Mouse (Mus musculus) intestine, embryonic 14.5 days (tissue): ENCODE results near the gene Cryab. TPM values are rescaled to one million over a fixed set of nuclear protein-coding genes. Genes with fewer than 3 reads are reported as not detected.

Source experiments
- ATAC-seq: fragments of 200-750 bp; cut with Nextera tagmentation; replicated peaks from 2 replicates; pipeline ENCODE4 v1.8.0; 2017; ENCODE audit warnings: low read depth, moderate number of reproducible peaks, moderate TSS enrichment, moderate library complexity; ENCODE audit not compliant: low FRiP score, low TSS enrichment
- DNase-seq: peaks from one replicate; pipeline ENCODE4 v3.0.0-alpha.2; 2018; ENCODE audit warnings: low spot score
- H3K27ac ChIP-seq: fragments of 300-500 bp; sonication (generic); 2 replicates; pipeline ENCODE4 v1.5.1; 2014; ENCODE audit warnings: low read depth, mild to moderate bottlenecking, control low read depth
- H3K27me3 ChIP-seq: fragments of 300-500 bp; sonication (generic); replicated peaks from 2 replicates; pipeline ENCODE4 v1.6.1; 2014; ENCODE audit warnings: low read length, control low read depth; ENCODE audit not compliant: control insufficient read depth, insufficient read depth
- H3K36me3 ChIP-seq: fragments of 300-500 bp; sonication (generic); 2 replicates; pipeline ENCODE4 v1.6.1; 2014; ENCODE audit warnings: low read length, control low read depth; ENCODE audit not compliant: control insufficient read depth, insufficient read depth
- H3K4me1 ChIP-seq: fragments of 300-500 bp; sonication (generic); replicated peaks from 2 replicates; pipeline ENCODE4 v1.6.1; 2014; ENCODE audit warnings: low read length, control low read depth, mixed read lengths; ENCODE audit not compliant: control insufficient read depth, insufficient read depth
- H3K4me2 ChIP-seq: fragments of 300-500 bp; sonication (generic); 2 replicates; pipeline ENCODE4 v1.6.1; 2014; ENCODE audit warnings: low read length
- H3K4me3 ChIP-seq: fragments of 300-500 bp; sonication (generic); 2 replicates; pipeline ENCODE4 v1.5.1; 2014; ENCODE audit warnings: low read depth, low read length, control low read depth, mixed read lengths
- H3K9ac ChIP-seq: fragments of 300-500 bp; sonication (generic); 2 replicates; pipeline ENCODE4 v1.6.1; 2014; ENCODE audit warnings: mild to moderate bottlenecking, low read length
- H3K9me3 ChIP-seq: fragments of 300-500 bp; sonication (generic); 2 replicates; pipeline ENCODE4 v1.6.1; 2016; ENCODE audit warnings: low read length, control low read depth; ENCODE audit not compliant: control insufficient read depth
- WGBS: fragments of 180-500 bp; shearing (Covaris S2); extraction: QIAGEN DNeasy Blood & Tissue Kit; methylation state at CpG from one replicate; pipeline ENCODE4 v1.1.7; 2014; 5-methylcytosine and 5-hydroxymethylcytosine counted together
- polyA plus RNA-seq: library from polyadenylated mRNA; unstranded; fragments of >200 nt; fragmentation: Nextera tagmentation; extraction: Ambion mirVana; gene quantifications from 2 replicates; pipeline ENCODE4 v1.2.1, GENCODE M21; 2014

Cryab gene
- polyA plus RNA-seq, 1 experiment from 2014 or later = 44.4 TPM

DNA sequence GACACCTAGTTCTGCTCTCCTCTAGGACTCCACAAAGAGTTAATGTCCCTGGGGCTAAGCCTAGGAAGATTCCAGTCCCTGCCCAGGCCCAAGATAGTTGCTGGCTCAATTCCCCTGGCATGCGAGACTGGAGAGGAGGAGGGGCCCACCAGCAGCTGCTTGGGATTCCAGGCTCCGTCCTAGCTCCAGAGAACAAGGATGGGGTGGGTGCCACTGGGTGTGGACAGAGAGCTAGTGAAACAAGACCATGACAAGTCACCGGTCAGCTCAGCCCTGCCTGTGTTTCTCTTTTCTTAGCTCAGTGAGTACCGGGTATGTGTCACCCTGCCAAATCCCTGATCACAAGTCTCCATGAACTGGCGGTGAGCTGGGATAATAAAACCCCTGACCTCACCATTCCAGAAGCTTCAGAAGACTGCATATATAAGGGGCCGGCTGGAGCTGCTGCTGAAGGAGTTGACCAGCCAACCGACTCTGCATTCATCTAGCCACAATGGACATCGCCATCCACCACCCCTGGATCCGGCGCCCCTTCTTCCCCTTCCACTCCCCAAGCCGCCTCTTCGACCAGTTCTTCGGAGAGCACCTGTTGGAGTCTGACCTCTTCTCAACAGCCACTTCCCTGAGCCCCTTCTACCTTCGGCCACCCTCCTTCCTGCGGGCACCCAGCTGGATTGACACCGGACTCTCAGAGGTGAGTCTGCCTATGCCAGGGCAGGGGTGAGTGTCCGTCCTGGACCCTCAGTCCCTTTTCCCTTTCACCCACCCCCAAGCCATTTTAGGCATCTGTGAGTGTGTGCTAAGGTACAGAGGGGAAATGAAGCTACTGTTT lies 1.9 kb downstream of the Cryab start:
- H3K27me3 ChIP-seq = no peaks in the 10 kb centered on the region
- H3K36me3 ChIP-seq = no peaks in the 10 kb centered on the region
- peak overlapping the region; percentile 8; the same call in 1 of the 2 replicates for H3K4me3 ChIP-seq
- WGBS = 64% methylated on average over 17 of the region's 17 CpGs
- peak overlapping the region; percentile 29; the same call in 1 of the 2 replicates for H3K27ac ChIP-seq
- peak overlapping the region; percentile 24; the same call in 1 of the 2 replicates for H3K4me2 ChIP-seq
- DNase-seq (no peak), ATAC-seq (no peak)
- no peaks in the 10 kb centered on the region; the same call in 1 of the 2 replicates for H3K4me1 ChIP-seq
- H3K9ac ChIP-seq = no peak overlapping the region
- no peaks in the 10 kb centered on the region for H3K9me3 ChIP-seq

DNA sequence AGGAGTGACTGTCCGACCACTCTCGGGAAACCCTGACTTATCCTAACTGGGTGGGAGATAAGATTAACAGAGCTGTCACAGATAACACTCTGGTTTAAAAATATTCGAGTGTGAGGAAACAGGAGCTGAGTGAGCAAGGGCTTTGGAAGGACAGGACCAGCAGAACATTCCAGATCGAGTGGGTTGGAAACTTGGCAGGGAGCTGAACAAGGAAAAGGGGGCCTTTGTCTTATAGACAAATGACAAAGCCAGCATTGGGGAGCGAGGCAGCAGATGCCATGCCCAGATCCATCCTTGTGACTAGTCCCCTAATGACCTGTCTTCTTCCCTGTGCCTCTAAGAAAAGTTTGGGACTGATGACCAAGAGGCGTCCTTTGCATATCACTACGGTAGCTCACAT lies 2.8 kb downstream of the Cryab start:
- H3K4me2 ChIP-seq = peak overlapping the region; percentile 18

DNA sequence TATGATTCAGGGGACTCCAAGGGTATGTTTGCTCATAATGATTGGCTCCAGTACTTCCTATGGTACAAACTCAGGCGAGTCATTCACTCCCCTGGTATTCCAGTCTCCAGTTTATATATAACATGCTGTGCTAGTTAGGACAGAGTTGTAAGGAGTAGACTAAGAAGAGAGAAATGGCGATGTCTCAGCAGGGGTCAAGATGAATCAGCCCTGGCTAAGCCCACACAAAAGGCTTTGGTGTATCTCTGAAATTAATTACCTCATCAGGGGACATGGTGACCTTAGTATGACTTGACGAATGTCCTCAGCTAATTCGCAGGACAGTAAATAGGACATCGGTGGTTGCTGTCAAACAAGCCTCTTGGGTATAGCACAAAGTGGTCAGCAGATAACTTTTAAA lies 5.6 kb downstream of the Cryab start:
- Histone ChIP-seq H3K27me3 (no peaks in the 10 kb centered on the region), H3K4me3 (no peak overlapping the region), H3K27ac (no peak overlapping the region), H3K9ac (no peak overlapping the region), H3K4me1 (no peaks in the 10 kb centered on the region; the same call in 1 of the 2 replicates), H3K36me3 (no peaks in the 10 kb centered on the region), H3K9me3 (no peaks in the 10 kb centered on the region), H3K4me2 (no peak overlapping the region)
- no peak for DNase-seq
- WGBS = 67% methylated on average over 5 of the region's 5 CpGs
- ATAC-seq = no peak

More for the DNA sequence above, 2.8 kb downstream of the Cryab start:
- Histone ChIP-seq H3K9me3 (no peaks in the 10 kb centered on the region), H3K27ac (no peak overlapping the region), H3K36me3 (no peaks in the 10 kb centered on the region), H3K4me3 (no peak overlapping the region), H3K27me3 (no peaks in the 10 kb centered on the region), H3K4me1 (no peaks in the 10 kb centered on the region; the same call in 1 of the 2 replicates), H3K9ac (no peak overlapping the region)
- ATAC-seq (no peak), DNase-seq (no peak)
- WGBS = 44% methylated on average over 7 of the region's 7 CpGs

DNA sequence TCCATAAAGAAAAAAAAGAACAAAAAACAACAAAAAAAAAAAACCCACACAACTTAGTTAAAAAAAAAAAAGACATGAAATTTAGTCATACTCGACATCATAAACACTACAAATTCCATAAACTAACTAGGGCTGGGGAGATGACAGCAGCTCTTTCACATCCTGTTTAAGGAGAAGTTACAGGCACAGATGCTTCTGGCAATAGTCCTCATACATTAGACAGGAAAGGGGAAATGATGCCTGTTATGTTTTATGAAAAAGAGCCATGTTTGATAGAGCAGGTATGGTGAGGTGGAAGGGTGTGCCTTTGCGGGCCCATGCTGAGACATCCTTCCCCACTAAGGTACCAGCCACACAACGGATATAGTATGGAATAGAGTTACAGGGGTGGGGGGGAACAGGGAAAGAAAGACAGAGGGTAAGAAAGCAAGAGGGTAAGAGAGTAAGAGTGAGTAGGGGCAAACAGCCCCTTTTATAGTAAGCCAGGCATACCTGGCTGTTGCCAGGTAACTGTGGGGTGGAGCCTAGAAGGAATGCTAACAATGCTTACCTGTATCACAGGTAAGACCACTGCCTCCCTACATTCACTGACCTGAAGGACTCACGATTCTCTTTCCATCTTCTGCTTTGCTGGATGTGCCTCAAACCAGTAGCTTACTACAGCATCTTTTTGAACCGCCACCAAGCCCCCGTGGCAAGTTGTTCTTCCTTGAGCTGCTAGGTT lies 10.6 kb downstream of the Cryab start:
- Histone ChIP-seq H3K4me3 (no peak overlapping the region), H3K9me3 (no peaks in the 10 kb centered on the region), H3K27ac (no peak overlapping the region), H3K4me1 (no peaks in the 10 kb centered on the region), H3K27me3 (no peaks in the 10 kb centered on the region), H3K9ac (no peak overlapping the region), H3K4me2 (no peak overlapping the region), H3K36me3 (0 out of 2 replicates have a peak, but pooled peaks cover 7% of the 10 kb centered on the region)
- ATAC-seq = no peak
- WGBS = 49% methylated on average over 6 of the region's 6 CpGs
- no peak for DNase-seq

DNA sequence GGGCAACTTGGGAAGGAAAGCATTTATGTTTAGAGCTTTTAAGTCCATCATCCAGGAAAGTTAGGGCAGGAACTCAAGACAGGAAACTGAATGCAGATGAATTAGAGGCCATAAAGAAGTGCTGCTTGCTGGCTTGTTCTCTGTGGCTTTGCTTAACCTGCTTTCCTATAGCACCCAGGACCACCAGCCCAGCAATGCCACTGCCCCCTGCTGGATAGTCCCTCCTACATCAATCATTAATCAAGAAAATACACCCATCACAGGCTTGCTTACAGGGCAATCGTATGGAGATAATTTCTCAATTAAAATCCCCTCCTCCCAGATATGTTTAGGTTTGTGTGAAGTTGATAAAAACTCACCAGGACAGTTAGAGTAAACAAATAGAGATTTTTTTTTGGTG lies 12.2 kb downstream of the Cryab start:
- H3K4me3 ChIP-seq = no peak overlapping the region
- ATAC-seq (no peak), DNase-seq (no peak)
- H3K27ac ChIP-seq = no peak overlapping the region
- H3K27me3 ChIP-seq = no peaks in the 10 kb centered on the region
- peaks cover 5% of the 10 kb centered on the region; the same call in 1 of the 2 replicates for H3K4me1 ChIP-seq
- WGBS = 59% methylated on average over 1 of the region's 1 CpGs
- 0 out of 2 replicates have a peak, but pooled peaks cover 7% of the 10 kb centered on the region for H3K36me3 ChIP-seq
- no peak overlapping the region for H3K4me2 ChIP-seq
- H3K9ac ChIP-seq = no peak overlapping the region
- no peaks in the 10 kb centered on the region for H3K9me3 ChIP-seq

DNA sequence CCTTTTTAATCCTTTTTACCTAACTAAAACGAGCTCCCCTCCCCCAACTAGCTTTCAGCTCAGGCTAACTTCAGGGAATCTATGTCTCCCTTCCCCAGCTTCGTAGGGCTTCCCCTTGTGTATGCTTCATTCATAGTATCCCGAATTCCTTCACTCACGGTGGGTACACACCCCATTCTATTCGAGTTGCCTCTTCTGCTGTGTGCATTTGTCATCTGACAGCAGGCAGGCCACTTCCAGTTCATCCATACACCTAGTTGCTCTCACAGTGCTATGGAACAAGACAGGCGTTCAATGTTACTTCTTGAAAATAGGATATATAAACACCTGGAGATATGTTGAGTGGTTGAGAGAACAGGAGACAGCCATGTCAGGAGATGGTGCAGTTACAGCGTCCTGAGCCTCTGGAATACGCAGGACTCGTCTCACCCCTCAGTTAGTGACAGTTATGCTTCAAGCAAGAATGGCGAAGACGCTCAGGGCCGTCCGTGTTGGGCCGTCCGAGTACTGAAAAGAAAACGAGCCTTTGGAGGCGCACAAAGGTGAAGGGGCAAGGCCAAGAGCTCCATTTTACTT lies 16.5 kb downstream of the Cryab start:
- H3K4me1 ChIP-seq = peaks cover 10% of the 10 kb centered on the region; the same call in 1 of the 2 replicates
- peak overlapping the region; percentile 95 for H3K27ac ChIP-seq
- no peaks in the 10 kb centered on the region for H3K27me3 ChIP-seq
- peak overlapping the region; percentile 78 for H3K4me3 ChIP-seq
- H3K9me3 ChIP-seq = no peaks in the 10 kb centered on the region
- ATAC-seq = peak; percentile 38; the same call in 1 of the 2 replicates
- H3K36me3 ChIP-seq = peaks cover 20% of the 10 kb centered on the region; the same call in 1 of the 2 replicates
- peak overlapping the region; percentile 62 for H3K9ac ChIP-seq
- peak overlapping the region; percentile 92 for H3K4me2 ChIP-seq
- WGBS = 5% methylated on average over 17 of the region's 17 CpGs
- DNase-seq = peak; percentile 58

DNA sequence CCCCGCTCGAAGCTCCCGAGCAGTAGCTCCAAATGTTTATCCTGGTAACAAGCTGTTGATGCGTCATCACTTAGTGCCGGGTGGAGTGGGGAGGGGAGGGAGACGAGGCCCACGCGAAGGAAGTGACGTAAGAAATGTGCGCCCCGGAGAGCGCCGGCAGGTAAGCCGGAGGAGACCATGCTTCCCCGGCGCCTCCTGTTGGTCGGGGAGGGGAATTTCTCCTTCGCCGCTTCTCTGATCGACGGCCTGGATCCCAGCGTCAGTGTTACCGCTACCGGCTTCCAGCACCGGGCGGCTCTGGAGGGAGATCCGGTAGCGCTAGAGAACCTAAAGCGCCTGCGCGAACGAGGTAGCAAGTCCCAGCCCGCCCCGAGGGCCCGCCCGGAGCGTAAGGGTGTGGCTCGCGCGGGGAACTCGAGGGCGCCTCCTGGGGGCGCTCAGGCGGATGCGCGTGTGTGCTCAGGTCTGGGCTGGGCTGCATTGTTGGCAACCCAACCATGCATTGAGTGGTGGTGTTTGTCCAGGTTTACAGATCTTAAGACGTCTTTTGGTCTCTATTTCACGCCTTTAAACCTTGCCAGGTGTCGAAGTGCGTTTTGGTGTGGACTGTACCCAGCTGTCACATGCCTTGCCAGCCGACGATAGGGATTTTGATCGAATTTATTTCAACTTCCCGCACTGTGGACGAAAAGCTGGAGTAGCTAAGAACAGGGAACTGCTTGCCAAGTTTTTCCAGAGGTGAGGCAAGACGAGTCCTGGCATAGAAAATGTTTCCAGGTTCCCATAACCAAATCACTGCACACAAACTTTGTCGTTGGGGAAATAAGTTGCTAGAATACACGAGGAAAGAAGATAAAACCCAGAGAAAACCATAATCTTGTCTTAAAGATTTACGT lies 17.2 kb downstream of the Cryab start, which contains the start of gene Fdxacb1:
Fdxacb1 (plus strand) TSS at position 130 of the 896 bp plus-strand sequence.
- Histone ChIP-seq H3K36me3 (peaks cover 19% of the 10 kb centered on the region; the same call in 1 of the 2 replicates), H3K4me1 (peaks cover 10% of the 10 kb centered on the region; the same call in 1 of the 2 replicates), H3K9ac (peak within 1 kb of the TSS; percentile 62), H3K27ac (peak within 1 kb of the TSS; percentile 95), H3K4me2 (peak within 1 kb of the TSS; percentile 92), H3K27me3 (no peaks in the 10 kb centered on the region), H3K4me3 (peak within 1 kb of the TSS; percentile 78), H3K9me3 (no peaks in the 10 kb centered on the region)
- DNase-seq = peak; percentile 100
- ATAC-seq = peak; percentile 98
- WGBS = 3% methylated on average over 59 of the region's 59 CpGs
